Mouse (Mus musculus) heart, embryonic 13.5 days (tissue): ENCODE measurements around the gene Chkb. TPM values are rescaled to one million over a fixed set of nuclear protein-coding genes. Genes with fewer than 3 reads are reported as not detected.
A peak's percentile ranks its signal among the peaks of the same experiment; 100 is the strongest.

ENCODE experiments used
- ATAC-seq: fragments of 200-750 bp; cut with Nextera tagmentation; 2 replicates; pipeline ENCODE4 v1.8.0; 2017; ENCODE audit warnings: moderate TSS enrichment; ENCODE audit not compliant: insufficient number of reproducible peaks, low FRiP score, low TSS enrichment; ENCODE audit errors: extremely low read depth
- H3K27ac ChIP-seq: fragments of 300-500 bp; sonication (generic); replicated peaks from 2 replicates; pipeline ENCODE4 v1.5.1; 2015; ENCODE audit warnings: moderate library complexity, mild to moderate bottlenecking, inconsistent platforms
- H3K27me3 ChIP-seq: fragments of 300-500 bp; sonication (generic); replicated peaks from 2 replicates; pipeline ENCODE4 v1.6.1; 2015; ENCODE audit warnings: mild to moderate bottlenecking, inconsistent platforms
- H3K36me3 ChIP-seq: fragments of 300-500 bp; sonication (generic); 2 replicates; pipeline ENCODE4 v1.6.1; 2015; ENCODE audit warnings: mild to moderate bottlenecking, inconsistent platforms
- H3K4me1 ChIP-seq: fragments of 300-500 bp; sonication (generic); 2 replicates; pipeline ENCODE4 v1.6.1; 2015; ENCODE audit warnings: inconsistent platforms
- H3K4me2 ChIP-seq: fragments of 300-500 bp; sonication (generic); 2 replicates; pipeline ENCODE4 v1.6.1; 2015; ENCODE audit warnings: inconsistent platforms, mild to moderate bottlenecking, moderate library complexity
- H3K4me3 ChIP-seq: fragments of 300-500 bp; sonication (generic); 2 replicates; pipeline ENCODE4 v1.5.1; 2015; ENCODE audit warnings: moderate library complexity, mild to moderate bottlenecking, inconsistent platforms
- H3K9ac ChIP-seq: fragments of 300-500 bp; sonication (generic); 2 replicates; pipeline ENCODE4 v1.6.1; 2015; ENCODE audit warnings: inconsistent platforms, mild to moderate bottlenecking, moderate library complexity
- H3K9me3 ChIP-seq: fragments of 300-500 bp; sonication (generic); 2 replicates; pipeline ENCODE4 v1.6.1; 2016; ENCODE audit warnings: inconsistent platforms
- WGBS: fragments of 180-500 bp; shearing (Covaris S2); methylation state at CpG from one replicate; pipeline ENCODE4 v1.1.7; 2015; ENCODE audit warnings: mixed read lengths; 5-methylcytosine and 5-hydroxymethylcytosine counted together
- polyA plus RNA-seq: library from polyadenylated mRNA; unstranded; fragments of >200 nt; fragmentation: Nextera tagmentation; extraction: Ambion mirVana; gene quantifications from 2 replicates; pipeline ENCODE4 v1.2.1, GENCODE M21; 2015

Gene Chkb
- polyA plus RNA-seq, 1 experiment from 2014 or later = 65.1 TPM

GRCm38 (mm10) chr15:89468577-89468976 lies 38.9 kb upstream of the Chkb start:
- Histone ChIP-seq H3K9me3 (no peaks in the 10 kb centered on the region), H3K4me3 (no peak overlapping the region), H3K27me3 (no peaks in the 10 kb centered on the region), H3K27ac (no peak overlapping the region), H3K4me1 (no peaks in the 10 kb centered on the region), H3K4me2 (no peak overlapping the region), H3K36me3 (no peaks in the 10 kb centered on the region), H3K9ac (no peak overlapping the region)
- ATAC-seq = no peak
- WGBS = 35% methylated on average over 2 of the region's 2 CpGs

GRCm38 (mm10) chr15:89465052-89465451 lies 35.3 kb upstream of the Chkb start:
- H3K4me3 ChIP-seq = no peak overlapping the region
- no peaks in the 10 kb centered on the region for H3K4me1 ChIP-seq
- no peak for ATAC-seq
- H3K9ac ChIP-seq = no peak overlapping the region
- H3K27ac ChIP-seq = no peak overlapping the region
- H3K27me3 ChIP-seq = peaks cover 24% of the 10 kb centered on the region
- no peaks in the 10 kb centered on the region for H3K9me3 ChIP-seq
- H3K36me3 ChIP-seq = no peaks in the 10 kb centered on the region
- 12% methylated on average over 1 of the region's 1 CpGs for WGBS
- H3K4me2 ChIP-seq = no peak overlapping the region

GRCm38 (mm10) chr15:89463334-89464235 lies 33.9 kb upstream of the Chkb start:
- H3K4me2 ChIP-seq = no peak overlapping the region
- H3K9me3 ChIP-seq = no peaks in the 10 kb centered on the region
- peaks cover 33% of the 10 kb centered on the region for H3K27me3 ChIP-seq
- H3K4me1 ChIP-seq = no peaks in the 10 kb centered on the region
- WGBS = 45% methylated on average over 5 of the region's 5 CpGs
- no peak for ATAC-seq
- H3K9ac ChIP-seq = no peak overlapping the region
- H3K36me3 ChIP-seq = no peaks in the 10 kb centered on the region
- H3K4me3 ChIP-seq = no peak overlapping the region
- H3K27ac ChIP-seq = no peak overlapping the region

GRCm38 (mm10) chr15:89462176-89462575 lies 32.5 kb upstream of the Chkb start:
- no peaks in the 10 kb centered on the region for H3K4me1 ChIP-seq
- H3K27me3 ChIP-seq = peaks cover 47% of the 10 kb centered on the region
- no peaks in the 10 kb centered on the region for H3K36me3 ChIP-seq
- no peak overlapping the region for H3K4me3 ChIP-seq
- no peak overlapping the region for H3K9ac ChIP-seq
- H3K4me2 ChIP-seq = no peak overlapping the region
- WGBS = 65% methylated on average over 7 of the region's 7 CpGs
- H3K9me3 ChIP-seq = no peaks in the 10 kb centered on the region
- ATAC-seq = no peak
- H3K27ac ChIP-seq = no peak overlapping the region

GRCm38 (mm10) chr15:89461321-89461720 lies 31.6 kb upstream of the Chkb start:
- Histone ChIP-seq H3K9me3 (no peaks in the 10 kb centered on the region), H3K4me3 (no peak overlapping the region), H3K4me2 (no peak overlapping the region), H3K4me1 (no peaks in the 10 kb centered on the region), H3K36me3 (no peaks in the 10 kb centered on the region), H3K27me3 (peaks cover 55% of the 10 kb centered on the region), H3K27ac (no peak overlapping the region), H3K9ac (no peak overlapping the region)
- 67% methylated on average over 15 of the region's 15 CpGs for WGBS
- ATAC-seq = no peak

GRCm38 (mm10) chr15:89460298-89460697 lies 30.6 kb upstream of the Chkb start:
- peaks cover 65% of the 10 kb centered on the region for H3K27me3 ChIP-seq
- H3K9ac ChIP-seq = no peak overlapping the region
- 41% methylated on average over 10 of the region's 10 CpGs for WGBS
- ATAC-seq = no peak
- H3K27ac ChIP-seq = no peak overlapping the region
- H3K9me3 ChIP-seq = no peaks in the 10 kb centered on the region
- H3K36me3 ChIP-seq = no peaks in the 10 kb centered on the region
- H3K4me2 ChIP-seq = no peak overlapping the region
- no peaks in the 10 kb centered on the region for H3K4me1 ChIP-seq
- H3K4me3 ChIP-seq = no peak overlapping the region

GRCm38 (mm10) chr15:89459821-89460220 lies 30.1 kb upstream of the Chkb start:
- no peak overlapping the region for H3K4me2 ChIP-seq
- no peaks in the 10 kb centered on the region for H3K4me1 ChIP-seq
- H3K9me3 ChIP-seq = no peaks in the 10 kb centered on the region
- H3K9ac ChIP-seq = no peak overlapping the region
- H3K27me3 ChIP-seq = peaks cover 70% of the 10 kb centered on the region
- WGBS = 72% methylated on average over 7 of the region's 7 CpGs
- H3K4me3 ChIP-seq = no peak overlapping the region
- ATAC-seq = no peak
- no peak overlapping the region for H3K27ac ChIP-seq
- H3K36me3 ChIP-seq = no peaks in the 10 kb centered on the region

- Histone ChIP-seq H3K4me2 (no peak overlapping the region), H3K4me3 (no peak overlapping the region), H3K27me3 (peaks cover 79% of the 10 kb centered on the region), H3K36me3 (no peaks in the 10 kb centered on the region), H3K4me1 (peaks cover 7% of the 10 kb centered on the region), H3K9ac (no peak overlapping the region), H3K9me3 (no peaks in the 10 kb centered on the region), H3K27ac (no peak overlapping the region)
- no peak for ATAC-seq
- 82% methylated on average over 15 of the region's 15 CpGs for WGBS
These were observed 29.2 kb upstream of the Chkb start for GRCm38 (mm10) chr15:89458942-89459341.

GRCm38 (mm10) chr15:89455642-89456041 lies 25.9 kb upstream of the Chkb start:
- ATAC-seq = no peak
- Histone ChIP-seq H3K36me3 (no peaks in the 10 kb centered on the region), H3K4me1 (peaks cover 13% of the 10 kb centered on the region), H3K4me3 (no peak overlapping the region), H3K9me3 (no peaks in the 10 kb centered on the region), H3K9ac (no peak overlapping the region), H3K4me2 (no peak overlapping the region), H3K27ac (no peak overlapping the region), H3K27me3 (peaks cover 87% of the 10 kb centered on the region)
- 61% methylated on average over 6 of the region's 6 CpGs for WGBS

GRCm38 (mm10) chr15:89454857-89455256 lies 25.1 kb upstream of the Chkb start:
- no peak for ATAC-seq
- H3K4me1 ChIP-seq = peaks cover 13% of the 10 kb centered on the region
- H3K9ac ChIP-seq = no peak overlapping the region
- H3K36me3 ChIP-seq = no peaks in the 10 kb centered on the region
- H3K4me2 ChIP-seq = 0 out of 2 replicates have a peak overlapping the region, but pooled peaks have one; percentile 86
- no peaks in the 10 kb centered on the region for H3K9me3 ChIP-seq
- no peak overlapping the region for H3K27ac ChIP-seq
- 30% methylated on average over 4 of the region's 6 CpGs for WGBS
- no peak overlapping the region; the same call in 1 of the 2 replicates for H3K4me3 ChIP-seq
- peaks cover 82% of the 10 kb centered on the region for H3K27me3 ChIP-seq

GRCm38 (mm10) chr15:89453865-89454478 lies 24.3 kb upstream of the Chkb start, which contains the start of gene Mapk8ip2:
TSS of gene Mapk8ip2 (plus strand) at chr15:89453913.
- 2% methylated on average over 53 of the region's 53 CpGs for WGBS
- peaks cover 81% of the 10 kb centered on the region for H3K27me3 ChIP-seq
- no peak; the same call in 1 of the 2 replicates for ATAC-seq

More at GRCm38 (mm10) chr15:89453865-89454478, 24.3 kb upstream of the Chkb start, which contains the start of gene Mapk8ip2:
- peak within 1 kb of the TSS; percentile 51 for H3K4me3 ChIP-seq
- H3K4me2 ChIP-seq = peak within 1 kb of the TSS; percentile 86
- peaks cover 13% of the 10 kb centered on the region for H3K4me1 ChIP-seq
- peak within 1 kb of the TSS; percentile 2; the same call in 1 of the 2 replicates for H3K9ac ChIP-seq
- no peak within 1 kb of the TSS for H3K27ac ChIP-seq
- no peaks in the 10 kb centered on the region for H3K9me3 ChIP-seq
- H3K36me3 ChIP-seq = no peaks in the 10 kb centered on the region
